Mouse (Mus musculus): ENCODE measurements around the gene Adgb. TPM values are rescaled to one million over a fixed set of nuclear protein-coding genes. Genes with fewer than 3 reads are reported as not detected.

The Adgb gene
- polyA plus RNA-seq, 1 experiment from 2014 or later, result 0.14 TPM

DNA sequence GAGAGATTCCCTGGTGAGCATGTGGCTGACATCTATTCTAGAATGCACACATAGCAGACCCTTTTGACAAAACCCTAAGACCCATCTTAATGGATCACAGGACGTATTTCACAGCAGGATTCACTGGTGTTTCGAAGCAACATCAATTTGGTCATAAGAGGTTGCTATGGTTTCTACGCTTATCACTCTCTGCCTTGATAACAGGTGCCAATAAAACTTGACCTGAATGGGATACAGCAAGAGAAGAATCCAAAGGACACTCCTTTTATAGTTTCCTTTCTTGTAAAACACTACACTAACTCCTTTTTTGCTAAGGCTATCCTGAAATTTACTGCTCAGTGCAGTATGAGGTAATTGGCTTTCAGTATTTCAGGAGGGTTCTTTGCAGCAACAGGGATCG is 163.1 kb downstream of the Adgb start:
- 82% methylated on average over 4 of the region's 4 CpGs for WGBS
- Histone ChIP-seq H3K4me2 (ENCODE audit: low read depth, low read length) (no peak overlapping the region), H3K9ac (replicated peaks; ENCODE audit: low read length) (no peak overlapping the region), H3K9me3 (replicated peaks; ENCODE audit: control insufficient read depth, low read length) (no peaks in the 10 kb centered on the region), H3K4me3 (ENCODE audit: low read depth, low read length) (no peak overlapping the region), H3K27me3 (ENCODE audit: control insufficient read depth, insufficient read depth, low read length) (no peaks in the 10 kb centered on the region), H3K4me1 (ENCODE audit: control insufficient read depth, insufficient read depth, low read length) (no peaks in the 10 kb centered on the region), H3K36me3 (replicated peaks; ENCODE audit: control insufficient read depth, insufficient read depth, low read depth, low read length) (no peaks in the 10 kb centered on the region), H3K27ac (replicated peaks; ENCODE audit: low read depth, low read length) (no peak overlapping the region)
- no peak for ATAC-seq (replicated peaks; ENCODE audit: insufficient number of reproducible peaks, low FRiP score, low TSS enrichment, low read depth)
- DNase-seq (ENCODE audit: low spot score), result no peak

DNA sequence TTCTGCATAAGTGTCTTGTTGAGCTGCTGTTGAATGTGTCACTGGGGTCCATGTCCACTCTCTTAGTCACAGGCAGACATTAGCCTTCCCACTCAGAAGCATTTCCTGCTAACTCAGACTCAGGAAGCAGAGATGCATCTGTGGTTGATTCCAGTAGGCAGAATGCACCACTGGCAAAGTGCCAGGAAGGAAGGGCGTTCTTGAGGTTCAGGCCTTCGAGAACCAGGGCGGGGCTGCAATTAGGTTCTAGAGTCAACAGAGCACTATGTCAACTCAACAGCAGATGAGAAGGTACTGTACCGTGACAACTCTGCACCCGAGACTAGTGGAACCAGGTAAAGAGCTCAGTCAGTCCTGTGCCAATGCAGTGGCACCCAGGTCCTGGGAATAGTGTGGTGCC is 164.7 kb downstream of the Adgb start:
- ATAC-seq (replicated peaks; ENCODE audit: insufficient number of reproducible peaks, low FRiP score, low TSS enrichment, low read depth), result no peak
- whole genome bisulfite sequencing, result 87% methylated on average over 5 of the region's 5 CpGs

DNA sequence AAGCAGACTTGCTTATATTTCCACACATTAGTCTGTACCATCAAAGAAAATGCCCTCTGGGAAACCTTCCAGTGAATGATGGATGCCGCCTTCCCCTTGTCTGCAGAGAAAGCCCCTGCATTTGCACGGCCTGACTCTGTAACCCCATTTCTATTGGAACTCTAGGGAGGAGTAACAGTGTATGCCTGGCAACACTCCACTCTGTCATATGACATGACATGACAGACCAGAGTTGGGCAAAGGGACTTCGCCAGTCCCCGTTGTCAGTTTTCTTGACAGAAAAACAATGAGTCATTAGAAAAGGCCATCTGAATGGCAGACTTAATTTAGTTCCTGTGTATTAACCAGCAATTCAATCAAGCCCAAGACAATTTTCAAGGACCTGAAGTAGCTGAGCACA is 167.8 kb downstream of the Adgb start:
- Histone ChIP-seq H3K4me2 (ENCODE audit: low read depth, low read length) (no peak overlapping the region), H3K36me3 (replicated peaks; ENCODE audit: control insufficient read depth, insufficient read depth, low read depth, low read length) (no peaks in the 10 kb centered on the region), H3K4me1 (ENCODE audit: control insufficient read depth, insufficient read depth, low read length) (no peaks in the 10 kb centered on the region), H3K27ac (replicated peaks; ENCODE audit: low read depth, low read length) (no peak overlapping the region), H3K4me3 (ENCODE audit: low read depth, low read length) (no peak overlapping the region), H3K27me3 (ENCODE audit: control insufficient read depth, insufficient read depth, low read length) (no peaks in the 10 kb centered on the region), H3K9me3 (replicated peaks; ENCODE audit: control insufficient read depth, low read length) (no peaks in the 10 kb centered on the region), H3K9ac (replicated peaks; ENCODE audit: low read length) (no peak overlapping the region)
- DNase-seq (ENCODE audit: low spot score), result no peak
- no peak for ATAC-seq (replicated peaks; ENCODE audit: insufficient number of reproducible peaks, low FRiP score, low TSS enrichment, low read depth)
- 66% methylated on average over 4 of the region's 4 CpGs for WGBS

More for the DNA sequence above, 164.7 kb downstream of the Adgb start:
- DNase-seq (ENCODE audit: low spot score), result no peak
- H3K4me2 ChIP-seq (ENCODE audit: low read depth, low read length), result no peak overlapping the region
- H3K9ac ChIP-seq (replicated peaks; ENCODE audit: low read length), result no peak overlapping the region
- no peaks in the 10 kb centered on the region for H3K9me3 ChIP-seq (replicated peaks; ENCODE audit: control insufficient read depth, low read length)
- H3K27ac ChIP-seq (replicated peaks; ENCODE audit: low read depth, low read length), result no peak overlapping the region
- no peaks in the 10 kb centered on the region for H3K36me3 ChIP-seq (replicated peaks; ENCODE audit: control insufficient read depth, insufficient read depth, low read depth, low read length)
- H3K4me1 ChIP-seq (ENCODE audit: control insufficient read depth, insufficient read depth, low read length), result no peaks in the 10 kb centered on the region
- no peaks in the 10 kb centered on the region for H3K27me3 ChIP-seq (ENCODE audit: control insufficient read depth, insufficient read depth, low read length)
- H3K4me3 ChIP-seq (ENCODE audit: low read depth, low read length), result no peak overlapping the region

DNA sequence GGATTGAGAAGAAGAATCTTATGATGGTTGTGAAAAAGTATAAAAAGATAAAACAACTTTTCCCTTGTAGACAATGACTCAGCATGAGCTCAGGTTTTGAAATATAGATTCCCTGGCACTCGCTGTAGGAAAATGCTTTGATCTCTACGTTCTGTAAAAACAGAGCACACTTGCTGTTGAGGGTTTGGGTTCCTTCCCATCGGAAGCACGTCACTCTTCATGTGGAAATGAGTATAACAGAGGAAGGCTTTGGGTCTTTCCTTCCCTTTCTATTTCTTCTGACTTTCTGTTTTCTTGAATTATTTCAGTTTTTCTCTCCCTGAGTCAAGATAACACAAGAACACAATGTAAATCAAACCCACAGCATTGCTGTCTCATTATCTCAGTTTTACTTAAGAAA is 170.4 kb downstream of the Adgb start:
- Histone ChIP-seq H3K9ac (replicated peaks; ENCODE audit: low read length) (no peak overlapping the region), H3K36me3 (replicated peaks; ENCODE audit: control insufficient read depth, insufficient read depth, low read depth, low read length) (no peaks in the 10 kb centered on the region), H3K27me3 (ENCODE audit: control insufficient read depth, insufficient read depth, low read length) (no peaks in the 10 kb centered on the region), H3K9me3 (replicated peaks; ENCODE audit: control insufficient read depth, low read length) (no peaks in the 10 kb centered on the region), H3K4me1 (ENCODE audit: control insufficient read depth, insufficient read depth, low read length) (no peaks in the 10 kb centered on the region), H3K27ac (replicated peaks; ENCODE audit: low read depth, low read length) (no peak overlapping the region), H3K4me3 (ENCODE audit: low read depth, low read length) (no peak overlapping the region), H3K4me2 (ENCODE audit: low read depth, low read length) (no peak overlapping the region)
- ATAC-seq (replicated peaks; ENCODE audit: insufficient number of reproducible peaks, low FRiP score, low TSS enrichment, low read depth), result no peak
- no peak for DNase-seq (ENCODE audit: low spot score)
- 14% methylated on average over 4 of the region's 4 CpGs for WGBS

DNA sequence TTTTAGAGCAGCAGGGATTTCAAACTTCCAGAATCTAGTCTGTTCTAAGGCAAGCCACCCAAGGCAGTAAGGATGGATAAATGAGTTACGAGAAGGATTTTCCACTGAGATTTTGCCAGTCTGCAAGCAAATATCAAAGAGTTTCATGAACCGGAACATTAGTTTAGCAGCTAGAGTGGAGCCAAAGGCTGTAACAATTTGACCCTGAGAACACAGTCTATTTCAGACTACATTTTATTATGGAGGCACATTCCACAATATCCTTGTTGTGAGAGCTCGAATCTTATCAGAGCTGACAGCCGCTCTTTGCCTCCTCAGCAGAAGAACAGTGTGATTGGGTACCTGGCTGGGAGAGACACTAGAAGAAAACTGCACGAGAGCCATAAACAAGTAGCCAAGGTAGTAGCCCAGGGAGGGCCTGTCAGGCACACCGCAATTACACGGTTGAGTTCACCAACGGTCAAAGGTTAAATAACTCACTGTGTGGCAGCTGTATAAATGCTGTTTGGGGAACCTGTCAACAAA is 171.1 kb downstream of the Adgb start:
- no peak overlapping the region for H3K4me3 ChIP-seq (ENCODE audit: low read depth, low read length)
- H3K4me2 ChIP-seq (ENCODE audit: low read depth, low read length), result no peak overlapping the region
- H3K27me3 ChIP-seq (ENCODE audit: control insufficient read depth, insufficient read depth, low read length), result no peaks in the 10 kb centered on the region
- ATAC-seq (replicated peaks; ENCODE audit: insufficient number of reproducible peaks, low FRiP score, low TSS enrichment, low read depth) (peak; percentile 76), DNase-seq (ENCODE audit: low spot score) (peak; percentile 59)
- no peak overlapping the region for H3K27ac ChIP-seq (replicated peaks; ENCODE audit: low read depth, low read length)
- WGBS, result 28% methylated on average over 8 of the region's 8 CpGs
- H3K9me3 ChIP-seq (replicated peaks; ENCODE audit: control insufficient read depth, low read length), result no peaks in the 10 kb centered on the region
- H3K4me1 ChIP-seq (ENCODE audit: control insufficient read depth, insufficient read depth, low read length), result no peaks in the 10 kb centered on the region
- no peak overlapping the region for H3K9ac ChIP-seq (replicated peaks; ENCODE audit: low read length)
- H3K36me3 ChIP-seq (replicated peaks; ENCODE audit: control insufficient read depth, insufficient read depth, low read depth, low read length), result no peaks in the 10 kb centered on the region

DNA sequence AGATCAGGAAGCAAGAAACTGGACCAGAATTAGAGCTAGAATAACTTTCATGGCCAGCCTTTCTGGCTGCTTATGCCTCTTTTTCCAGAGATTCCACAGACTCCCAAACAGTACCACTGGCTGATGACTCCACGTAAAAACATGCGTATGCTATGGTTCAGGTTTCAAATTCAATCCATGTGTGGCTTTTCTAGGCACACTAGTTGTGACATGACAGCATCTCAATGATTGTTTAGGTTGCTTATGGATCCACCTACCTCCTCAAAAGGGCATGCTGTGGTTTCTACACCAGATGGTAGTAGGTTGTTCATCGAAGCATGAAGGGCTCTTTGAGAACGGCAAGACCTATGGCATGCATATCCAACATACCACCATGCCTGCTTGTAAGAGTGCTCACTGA is 172.1 kb downstream of the Adgb start:
- H3K4me3 ChIP-seq (ENCODE audit: low read depth, low read length), result no peak overlapping the region
- DNase-seq (ENCODE audit: low spot score) (peak; percentile 55), ATAC-seq (replicated peaks; ENCODE audit: insufficient number of reproducible peaks, low FRiP score, low TSS enrichment, low read depth) (no peak)
- no peaks in the 10 kb centered on the region for H3K9me3 ChIP-seq (replicated peaks; ENCODE audit: control insufficient read depth, low read length)
- H3K4me1 ChIP-seq (ENCODE audit: control insufficient read depth, insufficient read depth, low read length), result no peaks in the 10 kb centered on the region
- H3K4me2 ChIP-seq (ENCODE audit: low read depth, low read length), result no peak overlapping the region
- no peak overlapping the region for H3K27ac ChIP-seq (replicated peaks; ENCODE audit: low read depth, low read length)
- H3K36me3 ChIP-seq (replicated peaks; ENCODE audit: control insufficient read depth, insufficient read depth, low read depth, low read length), result no peaks in the 10 kb centered on the region
- no peak overlapping the region for H3K9ac ChIP-seq (replicated peaks; ENCODE audit: low read length)
- no peaks in the 10 kb centered on the region for H3K27me3 ChIP-seq (ENCODE audit: control insufficient read depth, insufficient read depth, low read length)
- 63% methylated on average over 4 of the region's 4 CpGs for WGBS

DNA sequence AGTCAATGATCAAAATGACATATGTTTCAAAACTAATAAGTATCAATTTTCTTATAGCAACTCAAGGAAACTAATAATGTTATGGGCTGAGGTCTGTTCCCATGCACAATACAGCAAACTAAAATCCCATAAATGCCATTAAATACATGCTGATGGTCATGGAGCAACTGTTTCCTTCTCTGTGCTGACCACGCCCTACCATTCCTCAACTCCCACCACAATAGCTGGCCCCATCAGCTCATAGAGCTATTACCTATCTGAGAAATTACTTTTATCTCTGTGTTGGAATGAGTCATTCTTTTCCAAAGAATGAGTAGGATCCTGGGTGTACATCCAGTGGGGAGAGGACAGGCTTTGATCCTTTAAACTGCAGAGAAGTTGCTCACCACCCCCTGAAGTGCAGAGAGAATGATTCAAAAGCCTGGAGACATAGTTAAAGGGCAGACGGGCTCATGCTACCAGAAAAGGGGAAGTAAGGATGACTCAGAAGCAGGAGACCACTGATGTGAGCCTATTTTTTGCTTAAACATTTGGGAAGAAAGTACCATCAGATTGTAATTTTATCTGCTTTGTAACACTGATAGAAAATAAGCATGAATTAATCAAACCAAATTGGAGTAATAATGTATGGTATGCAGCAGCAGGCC is 184.8 kb downstream of the Adgb start:
- DNase-seq (ENCODE audit: low spot score), result no peak

More for the DNA sequence above, 184.8 kb downstream of the Adgb start:
- no peak overlapping the region for H3K27ac ChIP-seq (replicated peaks; ENCODE audit: low read depth, low read length)
- 74% methylated on average over 2 of the region's 2 CpGs for WGBS
- no peaks in the 10 kb centered on the region for H3K36me3 ChIP-seq (replicated peaks; ENCODE audit: control insufficient read depth, insufficient read depth, low read depth, low read length)
- no peaks in the 10 kb centered on the region for H3K9me3 ChIP-seq (replicated peaks; ENCODE audit: control insufficient read depth, low read length)
- ATAC-seq (replicated peaks; ENCODE audit: insufficient number of reproducible peaks, low FRiP score, low TSS enrichment, low read depth), result no peak
- no peaks in the 10 kb centered on the region for H3K4me1 ChIP-seq (ENCODE audit: control insufficient read depth, insufficient read depth, low read length)
- no peaks in the 10 kb centered on the region for H3K27me3 ChIP-seq (ENCODE audit: control insufficient read depth, insufficient read depth, low read length)
- H3K4me3 ChIP-seq (ENCODE audit: low read depth, low read length), result no peak overlapping the region
- H3K9ac ChIP-seq (replicated peaks; ENCODE audit: low read length), result no peak overlapping the region
- H3K4me2 ChIP-seq (ENCODE audit: low read depth, low read length), result no peak overlapping the region
